Mouse (Mus musculus): ENCODE measurements around the gene Ttc7b.
A peak's percentile ranks its signal among the peaks of the same experiment; 100 is the strongest.

The Ttc7b gene

GRCm38 (mm10) chr12:100520794-100521186, at the start of gene Ttc7b:
Ttc7b (minus strand) TSS chr12:100520826.
- DNase-seq (ENCODE audit: low read depth in 1 of 2, low spot score in 2 of 2), result peak in 1 of 2 experiments; percentile 45

GRCm38 (mm10) chr12:100568831-100569230, 48.2 kb upstream of the Ttc7b start:
- DNase-seq (ENCODE audit: low read depth in 1 of 2, low spot score in 2 of 2), result no peak

GRCm38 (mm10) chr12:100568105-100568504, 47.5 kb upstream of the Ttc7b start:
- no peak for DNase-seq (ENCODE audit: low read depth in 1 of 2, low spot score in 2 of 2)

- DNase-seq (ENCODE audit: low read depth in 1 of 2, low spot score in 2 of 2), result no peak
These were observed 47.0 kb upstream of the Ttc7b start for GRCm38 (mm10) chr12:100567627-100568026.

GRCm38 (mm10) chr12:100553675-100554074, 33.0 kb upstream of the Ttc7b start:
- no peak for DNase-seq (ENCODE audit: low read depth in 1 of 2, low spot score in 2 of 2)

GRCm38 (mm10) chr12:100551972-100552371, 31.3 kb upstream of the Ttc7b start:
- no peak for DNase-seq (ENCODE audit: low read depth in 1 of 2, low spot score in 2 of 2)

- DNase-seq (ENCODE audit: low read depth in 1 of 2, low spot score in 2 of 2), result no peak
These were observed 23.6 kb upstream of the Ttc7b start for GRCm38 (mm10) chr12:100544194-100544567.

GRCm38 (mm10) chr12:100543437-100544193, 23.0 kb upstream of the Ttc7b start:
- DNase-seq (ENCODE audit: low read depth in 1 of 2, low spot score in 2 of 2), result no peak

- DNase-seq (ENCODE audit: low read depth in 1 of 2, low spot score in 2 of 2), result no peak
These were observed 21.9 kb upstream of the Ttc7b start for GRCm38 (mm10) chr12:100542494-100542893.

- DNase-seq (ENCODE audit: low read depth in 1 of 2, low spot score in 2 of 2), result no peak
These were observed 21.4 kb upstream of the Ttc7b start for GRCm38 (mm10) chr12:100542076-100542475.

GRCm38 (mm10) chr12:100539158-100539714, 18.6 kb upstream of the Ttc7b start:
- no peak for DNase-seq (ENCODE audit: low read depth in 1 of 2, low spot score in 2 of 2)

GRCm38 (mm10) chr12:100538445-100539157, 18.0 kb upstream of the Ttc7b start:
- no peak for DNase-seq (ENCODE audit: low read depth in 1 of 2, low spot score in 2 of 2)

GRCm38 (mm10) chr12:100537091-100537490, 16.5 kb upstream of the Ttc7b start:
- DNase-seq (ENCODE audit: low read depth in 1 of 2, low spot score in 2 of 2), result no peak

- no peak for DNase-seq (ENCODE audit: low read depth in 1 of 2, low spot score in 2 of 2)
These were observed 14.4 kb upstream of the Ttc7b start for GRCm38 (mm10) chr12:100535028-100535427.

- DNase-seq (ENCODE audit: low read depth in 1 of 2, low spot score in 2 of 2), result no peak
These were observed 13.4 kb upstream of the Ttc7b start for GRCm38 (mm10) chr12:100534028-100534427.

GRCm38 (mm10) chr12:100533209-100533608, 12.6 kb upstream of the Ttc7b start:
- DNase-seq (ENCODE audit: low read depth in 1 of 2, low spot score in 2 of 2), result no peak

GRCm38 (mm10) chr12:100531740-100532139, 11.1 kb upstream of the Ttc7b start:
- no peak for DNase-seq (ENCODE audit: low read depth in 1 of 2, low spot score in 2 of 2)

- DNase-seq (ENCODE audit: low read depth in 1 of 2, low spot score in 2 of 2), result no peak
These were observed 10.2 kb upstream of the Ttc7b start for GRCm38 (mm10) chr12:100530871-100531270.

GRCm38 (mm10) chr12:100529651-100530050, 9.0 kb upstream of the Ttc7b start:
- no peak for DNase-seq (ENCODE audit: low read depth in 1 of 2, low spot score in 2 of 2)

GRCm38 (mm10) chr12:100529172-100529571, 8.5 kb upstream of the Ttc7b start:
- DNase-seq (ENCODE audit: low read depth in 1 of 2, low spot score in 2 of 2), result peak; percentile 50 to 56

- no peak for DNase-seq (ENCODE audit: low read depth in 1 of 2, low spot score in 2 of 2)
These were observed 7.6 kb upstream of the Ttc7b start for GRCm38 (mm10) chr12:100528246-100528645.

- no peak for DNase-seq (ENCODE audit: low read depth in 1 of 2, low spot score in 2 of 2)
These were observed 7.1 kb upstream of the Ttc7b start for GRCm38 (mm10) chr12:100527753-100528152.

All from monocyte, adult 2 months (primary cell).